Mouse (Mus musculus) layer of hippocampus, adult 11-12 months (tissue): ENCODE data around the gene Arhgap20.

Source experiments
- DNase-seq: peaks from one replicate; pipeline ENCODE4 v3.0.0; 2022; ENCODE audit warnings: low spot score

The Arhgap20 gene

DNA sequence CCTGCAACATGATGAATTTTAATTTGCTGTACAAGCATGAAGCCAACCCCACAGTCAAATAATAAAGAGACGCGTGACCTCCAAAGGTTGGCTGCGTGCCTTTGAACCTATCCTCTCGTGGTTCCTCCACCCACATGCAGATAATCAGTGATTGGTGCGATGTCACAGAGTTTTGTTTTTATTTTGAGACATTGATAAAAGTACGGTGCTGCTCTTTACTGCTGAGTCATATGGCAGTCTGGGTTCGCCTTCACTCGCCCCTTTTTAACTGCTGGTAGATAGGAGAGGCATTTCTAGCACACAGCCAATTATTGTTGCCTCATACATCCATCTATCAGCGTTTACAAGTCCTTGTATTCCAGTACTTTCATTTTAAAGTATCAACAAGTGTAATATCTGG lies 34.0 kb downstream of the Arhgap20 start:
- DNase-seq: no peak

DNA sequence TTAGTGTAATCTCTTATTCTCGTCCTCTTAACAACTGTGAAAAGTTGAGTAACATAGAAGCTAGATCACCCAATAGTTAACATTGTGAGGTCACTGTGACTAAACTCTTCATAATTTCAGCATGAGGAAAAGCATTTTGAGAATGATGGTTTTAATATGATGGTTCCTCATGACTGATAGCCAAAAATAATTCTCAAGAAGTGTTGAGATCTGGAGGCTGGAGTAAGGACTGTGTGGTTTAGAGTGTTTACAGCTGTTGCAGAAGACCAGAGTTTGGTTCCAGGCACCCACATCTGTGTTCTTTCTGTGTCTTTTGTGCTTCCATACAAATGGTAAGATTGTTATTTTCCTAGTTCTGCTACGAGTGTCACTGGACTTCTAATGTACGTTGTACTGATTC lies 42.1 kb downstream of the Arhgap20 start:
- DNase-seq: no peak

DNA sequence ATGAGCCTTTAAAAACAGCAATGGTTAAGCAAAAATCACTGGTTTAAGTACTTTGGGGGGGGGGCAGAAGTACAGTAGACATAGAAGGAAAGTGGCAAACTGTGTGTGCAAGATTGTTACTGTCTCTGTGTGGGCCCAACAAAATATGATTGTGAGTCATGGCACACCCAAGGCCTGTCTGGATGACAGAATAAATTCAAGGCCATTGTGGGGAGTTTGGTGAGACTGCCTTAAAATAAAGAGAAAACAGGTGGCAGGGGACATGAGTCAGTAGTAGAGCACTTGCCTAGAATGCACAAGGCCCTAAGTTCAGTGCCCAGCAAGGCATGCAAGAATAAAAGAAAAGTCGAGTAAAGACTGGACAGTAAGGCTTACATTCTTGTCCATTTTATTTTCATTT lies 47.8 kb downstream of the Arhgap20 start:
- DNase-seq: no peak

DNA sequence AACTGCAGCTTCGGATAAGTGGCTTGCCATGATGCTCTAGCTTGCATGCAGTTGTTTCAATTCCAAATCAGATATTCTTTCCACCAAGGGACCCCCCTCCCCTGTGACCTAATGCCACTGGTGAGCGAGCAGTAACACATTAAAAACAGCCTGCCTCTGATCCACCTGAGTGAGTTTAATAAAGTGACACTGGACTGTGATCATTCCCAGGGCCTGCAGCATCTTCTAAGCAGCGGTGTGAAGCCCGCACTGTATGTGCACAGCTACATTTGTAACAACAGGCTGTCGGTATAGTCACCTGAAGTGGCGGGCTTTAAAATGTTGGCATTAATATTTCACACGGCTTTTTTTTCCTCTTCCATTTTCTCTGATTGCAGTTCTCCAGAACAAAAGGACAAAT lies 59.4 kb downstream of the Arhgap20 start:
- no peak for DNase-seq

DNA sequence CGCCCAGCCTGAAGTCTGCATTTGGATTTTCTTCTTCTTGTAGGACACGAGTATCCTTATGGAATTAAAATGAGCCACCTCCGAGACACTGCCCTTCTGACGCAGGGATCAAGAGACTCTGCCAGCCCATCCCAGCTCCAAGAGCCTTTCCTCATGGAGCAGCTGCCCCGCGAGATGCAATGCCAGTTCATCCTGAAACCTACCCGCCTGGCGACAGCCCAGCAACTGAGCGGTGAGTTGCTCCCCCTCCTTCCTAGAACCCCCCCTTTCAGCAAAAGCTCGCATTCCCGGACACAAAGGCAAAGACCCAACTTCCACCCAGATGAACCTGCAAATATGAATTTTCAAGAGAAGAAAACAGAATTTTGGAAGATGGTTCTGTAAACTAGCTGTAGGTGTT lies 66.5 kb downstream of the Arhgap20 start:
- no peak for DNase-seq

DNA sequence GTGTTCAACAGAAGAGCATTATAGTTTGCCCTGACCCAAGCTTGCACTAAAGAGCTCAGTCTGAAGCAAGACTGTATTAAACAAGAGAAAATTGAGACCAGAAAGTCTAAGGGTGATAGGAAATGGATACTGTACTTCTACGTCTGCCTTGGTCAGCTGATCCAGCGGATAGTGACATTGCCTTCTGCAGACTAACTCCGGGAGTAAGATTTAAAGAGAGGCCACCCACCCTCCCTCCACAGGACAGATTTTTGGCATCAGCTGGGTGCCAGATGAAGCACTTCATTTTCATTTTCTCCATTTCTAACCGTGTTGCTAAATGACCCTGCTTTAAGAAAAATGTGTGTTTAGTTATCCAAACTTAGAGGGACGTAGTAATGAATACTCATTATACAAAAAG lies 67.2 kb downstream of the Arhgap20 start:
- no peak for DNase-seq

DNA sequence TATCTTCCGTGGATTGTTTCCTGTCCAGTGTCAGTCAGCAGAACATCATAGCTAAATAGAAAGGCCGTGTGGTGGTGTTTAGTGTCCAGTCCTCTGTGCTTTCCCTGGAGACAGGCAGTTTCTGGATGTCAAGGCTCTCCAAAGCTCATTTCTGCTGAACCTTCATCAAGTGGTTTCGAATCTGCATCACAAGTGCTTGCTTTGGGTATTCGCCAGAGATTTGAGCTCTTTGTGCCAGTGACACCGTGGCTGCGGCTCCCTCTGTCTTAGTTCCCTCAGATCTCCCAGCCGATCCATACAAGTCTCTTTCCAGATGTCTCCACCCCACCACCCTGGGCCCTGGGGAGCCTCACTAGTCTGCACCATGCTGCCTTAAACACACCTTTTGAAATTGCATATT lies 72.6 kb downstream of the Arhgap20 start:
- no peak for DNase-seq

DNA sequence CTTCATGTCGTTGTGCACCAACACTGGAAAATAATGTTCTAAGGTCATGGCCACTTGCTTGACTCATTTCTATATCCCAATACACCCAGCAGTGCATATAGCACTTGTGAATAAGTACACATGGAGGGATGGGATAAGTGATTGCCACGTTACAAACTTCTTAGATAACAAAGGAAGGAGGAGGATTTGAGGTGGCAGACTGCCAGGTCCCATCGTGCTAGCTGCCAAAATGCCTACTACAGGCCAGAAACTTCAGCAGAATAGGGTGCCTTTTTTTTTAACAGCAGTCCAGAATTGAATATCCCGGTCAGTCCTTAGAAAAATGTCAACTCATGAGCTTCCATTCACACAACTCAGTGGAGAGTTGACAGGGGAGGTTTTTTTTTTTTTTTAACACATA lies 78.1 kb downstream of the Arhgap20 start:
- peak; percentile 24 for DNase-seq

DNA sequence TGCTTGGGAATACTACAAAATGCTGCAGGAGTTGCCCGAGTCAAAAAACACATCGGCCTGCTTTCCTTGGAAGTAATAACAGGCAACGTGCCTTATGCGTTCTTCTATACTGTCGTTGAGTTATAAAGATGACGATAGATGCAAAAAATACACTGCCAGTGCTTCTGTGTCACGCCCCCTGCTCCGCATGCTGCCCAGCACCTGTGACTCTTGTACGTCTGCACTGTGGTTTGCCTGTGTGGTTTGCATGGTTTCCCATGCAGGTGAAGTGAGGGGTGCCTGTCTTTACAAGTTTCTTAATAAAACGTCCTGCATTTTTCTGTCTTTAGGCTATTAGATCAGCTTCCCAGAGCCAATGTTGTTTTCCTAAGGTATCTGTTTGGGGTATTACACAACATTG lies 80.7 kb downstream of the Arhgap20 start:
- no peak for DNase-seq

DNA sequence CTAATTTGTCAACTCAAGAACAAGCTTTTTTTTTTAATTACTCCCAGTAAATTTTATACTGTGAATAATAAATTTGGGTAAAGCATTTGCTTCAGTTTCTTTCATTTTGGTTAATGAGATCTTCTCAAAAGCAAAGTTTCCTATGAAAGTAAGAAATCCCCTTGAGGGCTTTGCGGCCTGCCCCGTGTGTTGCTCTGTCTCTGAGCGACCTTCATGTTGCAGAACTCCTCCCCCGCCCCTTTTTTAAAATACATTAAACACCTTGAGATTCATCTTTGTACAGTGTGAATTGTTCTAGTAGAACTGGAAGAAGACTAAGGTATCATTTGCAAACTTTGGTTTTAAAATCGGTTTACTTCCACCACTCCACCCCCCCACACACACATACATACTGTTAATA lies 88.6 kb downstream of the Arhgap20 start:
- DNase-seq: no peak

DNA sequence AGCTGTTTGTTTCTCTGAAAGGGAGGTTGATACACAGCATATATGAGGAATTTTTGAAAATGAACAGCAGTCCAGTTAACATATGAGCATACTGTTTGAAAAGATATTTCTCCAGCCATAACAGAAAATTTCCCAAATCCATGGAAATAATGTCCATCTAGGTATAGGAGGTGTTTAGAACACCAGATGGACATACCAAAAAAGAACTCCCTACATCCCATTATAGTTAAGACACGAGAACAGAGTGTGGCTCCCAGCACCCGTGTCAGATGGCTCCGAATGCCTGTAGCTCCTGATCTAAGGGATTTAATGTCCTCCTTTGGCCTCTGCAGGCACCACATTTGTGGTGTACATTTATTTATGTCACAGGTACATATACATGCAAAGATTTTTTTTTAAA lies 99.1 kb downstream of the Arhgap20 start:
- no peak for DNase-seq

DNA sequence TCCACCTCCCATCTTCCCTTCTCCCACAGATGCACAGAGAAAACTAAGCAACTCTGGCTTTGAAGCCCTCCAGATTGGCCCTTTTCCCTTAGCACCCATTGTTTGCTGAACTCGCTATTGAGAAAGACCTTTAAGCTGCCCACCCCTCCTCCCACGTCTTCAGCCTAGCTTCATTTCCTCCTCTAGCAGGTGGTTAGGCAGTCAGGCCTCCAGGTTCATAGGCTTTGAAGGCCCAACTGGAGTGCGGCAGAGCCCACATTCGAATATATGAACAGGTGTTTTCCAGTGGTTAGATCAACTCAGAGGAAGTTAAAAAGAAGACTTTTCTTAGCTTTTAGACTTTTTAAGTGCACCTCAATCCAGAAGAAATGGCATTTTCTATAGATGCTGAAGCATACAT lies 101.5 kb downstream of the Arhgap20 start:
- DNase-seq: no peak

DNA sequence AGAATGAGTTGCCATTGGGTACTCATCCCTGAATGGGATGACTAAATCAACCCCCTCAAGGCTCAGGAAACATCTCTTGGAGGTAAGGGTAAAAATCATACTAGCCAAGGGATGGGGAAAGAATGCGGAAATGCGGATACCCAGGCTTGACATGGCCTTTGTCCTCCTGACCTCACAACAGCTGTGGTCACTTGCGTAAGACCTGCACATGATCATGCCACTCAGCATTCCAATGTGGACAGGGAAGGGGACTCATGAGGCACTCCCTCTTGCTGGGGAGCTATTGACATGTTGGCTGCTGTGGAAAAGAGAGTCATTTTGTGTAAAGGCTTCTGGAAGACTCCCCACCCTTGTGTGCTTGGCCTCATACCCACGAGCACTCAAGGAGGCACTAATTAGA lies 103.9 kb downstream of the Arhgap20 start:
- DNase-seq: no peak

DNA sequence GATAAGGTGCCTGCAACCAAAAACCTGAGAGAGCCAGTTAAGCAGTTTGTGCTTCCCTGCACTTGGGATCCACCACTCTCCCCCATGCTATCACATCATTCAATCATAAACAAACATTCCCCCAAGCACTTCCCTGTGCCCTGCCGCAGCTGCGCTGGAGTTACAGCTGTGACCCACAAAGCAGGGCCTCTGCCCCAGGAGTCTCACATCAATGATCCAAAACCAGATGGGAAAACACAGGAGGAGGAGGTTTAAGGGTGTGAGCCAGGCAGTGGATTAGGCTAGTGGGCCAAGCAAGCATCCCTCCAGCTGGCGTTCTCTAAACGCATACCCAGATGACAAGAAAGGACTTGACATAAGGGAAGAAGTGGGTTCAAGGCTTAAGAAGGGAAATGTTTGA lies 109.2 kb downstream of the Arhgap20 start:
- no peak for DNase-seq

DNA sequence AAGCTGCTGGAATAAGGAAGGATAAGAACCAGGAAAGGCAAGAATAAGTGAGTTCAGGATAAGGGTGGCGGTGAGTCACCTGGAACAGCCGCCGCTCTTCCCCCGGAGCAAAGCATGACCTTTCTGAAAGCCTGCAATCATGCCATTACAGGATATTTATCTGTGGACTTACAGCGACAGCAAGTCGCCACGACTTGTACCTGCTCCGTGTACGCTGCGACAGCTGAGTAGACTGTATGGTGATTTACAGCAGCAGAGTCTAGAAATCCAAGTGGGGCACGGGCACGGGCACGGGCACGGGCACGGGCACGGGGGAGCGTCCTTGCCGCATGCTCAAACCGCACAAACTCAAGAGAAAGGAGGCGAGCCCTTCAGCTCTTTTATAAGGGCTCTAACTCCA lies 110.4 kb downstream of the Arhgap20 start:
- DNase-seq: no peak

DNA sequence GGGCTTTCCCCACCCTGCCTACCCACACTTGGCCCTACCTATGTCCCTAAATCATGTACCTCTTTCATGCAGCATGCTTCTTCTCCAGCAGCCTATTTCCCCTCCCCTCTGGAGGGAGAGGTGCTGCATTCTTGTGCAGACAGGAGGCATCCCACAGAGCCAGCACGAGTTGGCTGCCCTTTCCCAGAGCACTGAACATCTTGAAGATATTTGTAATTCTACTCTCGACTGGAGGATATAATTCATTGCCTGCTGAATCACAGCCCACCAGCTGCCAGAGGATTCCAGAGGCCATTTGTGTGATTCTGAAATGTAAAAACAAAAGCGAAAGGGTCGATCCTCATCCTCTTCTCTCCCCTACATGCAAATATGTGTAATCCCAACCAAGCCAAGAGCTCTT lies 116.2 kb downstream of the Arhgap20 start:
- peak; percentile 30 for DNase-seq

DNA sequence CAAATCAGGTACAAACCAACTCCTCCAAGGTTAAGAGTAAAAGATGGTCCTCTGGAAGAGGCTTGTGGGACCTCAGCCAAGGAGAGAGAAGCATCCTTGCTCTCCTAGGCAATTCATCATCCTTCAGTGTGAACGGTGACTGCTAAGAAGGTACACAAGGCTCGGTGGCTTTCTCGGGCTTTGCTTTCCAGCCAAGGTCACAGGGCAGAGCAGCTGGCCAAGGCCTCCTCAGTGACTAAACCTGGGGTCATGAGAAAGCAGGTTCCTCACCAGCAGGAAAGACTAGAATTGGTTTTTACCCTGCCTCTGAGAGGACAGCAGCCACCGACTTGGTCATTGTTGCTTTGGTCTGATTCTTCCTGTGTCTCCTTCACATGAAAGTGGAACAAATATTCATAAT lies 116.7 kb downstream of the Arhgap20 start:
- no peak for DNase-seq

DNA sequence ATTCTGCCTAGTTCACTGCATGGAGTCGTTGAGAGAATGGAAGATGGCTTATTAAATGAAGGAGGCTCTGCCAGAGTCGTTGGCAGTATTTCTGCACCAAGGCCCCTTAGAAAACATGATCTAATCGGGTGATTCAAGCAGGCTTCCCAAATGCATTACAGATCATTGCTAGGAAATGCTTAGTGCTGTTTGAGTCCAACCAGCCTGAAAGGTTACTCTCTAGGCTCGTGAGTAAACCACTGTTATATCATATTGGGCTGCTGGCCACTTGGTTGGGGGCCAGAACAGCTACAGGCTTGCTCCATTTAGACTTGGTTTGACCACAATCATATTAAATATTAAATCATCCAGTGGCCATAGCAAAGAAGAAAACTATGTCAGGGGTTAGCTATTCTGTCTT lies 118.2 kb downstream of the Arhgap20 start:
- DNase-seq: no peak

DNA sequence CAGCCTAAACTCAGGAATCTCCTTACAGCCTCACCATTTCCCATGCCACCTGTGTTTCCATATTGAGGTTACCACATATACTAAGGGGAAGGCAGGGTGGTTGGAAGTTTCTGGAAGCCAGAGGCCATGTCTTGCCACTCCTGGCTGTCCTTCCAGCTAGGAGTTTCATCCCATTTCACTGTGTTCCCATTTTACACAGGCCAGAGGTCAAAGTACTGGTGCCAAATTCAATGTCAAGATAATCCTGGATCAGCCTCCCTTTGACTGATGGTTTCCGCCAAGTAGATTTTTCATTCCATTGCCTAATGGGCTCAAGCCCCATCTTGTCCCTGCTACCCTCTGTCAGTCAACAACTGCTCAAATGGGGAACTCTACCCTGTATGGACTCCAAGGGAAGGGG lies 127.8 kb downstream of the Arhgap20 start:
- no peak for DNase-seq
